Mouse (Mus musculus) spleen, postnatal 4 days (tissue): ENCODE data around the gene Pacs2.
A peak's percentile ranks its signal among the peaks of the same experiment; 100 is the strongest.

Experiments
- DNase-seq, 2 experiments: peaks; one replicate each; pipeline ENCODE4 v3.0.0; 2022; ENCODE audit warnings: low spot score in 2 of 2

Gene Pacs2

DNA sequence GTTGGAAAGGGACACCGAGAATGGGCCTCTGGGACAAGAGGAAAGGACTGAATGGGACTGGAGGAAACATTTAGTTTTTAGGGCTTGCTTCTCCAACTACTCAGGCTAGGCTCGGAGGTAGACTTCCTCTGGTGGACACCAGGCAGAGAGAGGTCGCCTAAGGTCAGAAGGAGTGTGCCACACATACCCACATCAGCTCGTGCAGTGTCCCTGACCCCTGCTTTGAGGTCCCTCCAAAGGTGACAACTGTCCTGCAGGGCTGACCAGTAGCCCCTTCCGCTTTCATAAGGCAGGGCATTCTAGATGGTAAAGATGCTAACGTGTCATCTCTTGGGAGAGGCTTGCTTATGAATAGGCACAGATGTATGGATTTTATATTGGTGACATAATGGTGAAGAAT lies 61.2 kb downstream of the Pacs2 start:
- no peak for DNase-seq

DNA sequence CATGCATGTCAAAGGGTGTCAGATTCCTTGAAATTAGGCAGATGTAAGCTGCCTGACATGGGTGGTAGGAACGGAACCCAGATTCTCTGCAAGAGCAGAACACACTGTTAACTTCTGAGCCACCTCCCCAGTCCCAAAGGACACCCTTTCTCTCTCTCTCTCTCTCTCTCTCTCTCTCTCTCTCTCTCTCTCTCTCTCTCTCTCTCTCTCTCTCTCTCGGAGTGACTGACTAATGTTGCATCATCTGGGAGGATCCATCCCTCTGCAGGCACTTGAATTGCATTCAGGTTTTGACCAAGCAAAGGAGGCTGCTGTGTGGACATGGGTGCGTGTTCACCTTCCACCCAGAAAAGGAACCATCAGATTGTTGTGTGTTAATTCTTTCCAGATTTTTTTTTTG lies 73.0 kb downstream of the Pacs2 start:
- no peak for DNase-seq

DNA sequence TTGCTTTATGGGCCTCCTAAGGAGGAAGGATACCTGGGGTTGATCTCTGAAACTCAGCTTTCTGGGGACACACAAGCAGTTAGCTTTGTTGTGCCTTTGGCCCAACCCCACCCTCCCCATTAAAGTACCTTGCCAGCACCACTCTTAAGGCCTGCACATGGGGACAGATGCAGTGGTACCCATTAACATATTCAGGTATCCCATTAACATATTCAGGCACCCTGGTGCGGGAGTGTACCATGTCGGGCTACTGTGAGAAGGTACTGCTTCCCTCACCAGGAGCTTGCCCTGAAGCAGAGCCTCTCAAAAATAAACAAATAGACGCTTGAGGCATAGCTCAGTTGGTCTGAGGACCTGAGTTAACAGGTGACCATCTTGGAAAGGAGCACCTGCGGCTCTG lies 73.7 kb downstream of the Pacs2 start:
- no peak for DNase-seq

DNA sequence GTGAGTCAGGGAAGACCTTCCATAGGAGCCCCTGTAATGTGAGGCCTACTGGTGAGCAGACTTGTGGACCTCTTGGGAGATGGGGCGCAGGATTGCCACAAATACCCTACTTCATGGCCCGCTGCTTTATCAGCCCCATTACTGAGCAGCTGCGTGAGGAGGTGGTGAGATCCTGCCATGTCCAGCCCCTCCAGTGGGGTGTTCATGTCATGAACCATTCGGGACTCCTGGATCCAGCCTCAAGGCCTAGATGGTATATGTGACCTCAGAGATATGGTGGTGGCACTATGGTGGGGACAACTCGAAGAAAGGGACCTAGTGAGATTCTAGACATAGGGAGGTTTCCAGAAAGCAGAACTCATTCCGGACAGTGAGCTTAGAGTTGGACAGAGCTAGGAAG lies 74.8 kb downstream of the Pacs2 start:
- DNase-seq, result no peak

- DNase-seq, result no peak
These were observed 75.7 kb downstream of the Pacs2 start for GRCm38 (mm10) chr12:113090053-113090452.

DNA sequence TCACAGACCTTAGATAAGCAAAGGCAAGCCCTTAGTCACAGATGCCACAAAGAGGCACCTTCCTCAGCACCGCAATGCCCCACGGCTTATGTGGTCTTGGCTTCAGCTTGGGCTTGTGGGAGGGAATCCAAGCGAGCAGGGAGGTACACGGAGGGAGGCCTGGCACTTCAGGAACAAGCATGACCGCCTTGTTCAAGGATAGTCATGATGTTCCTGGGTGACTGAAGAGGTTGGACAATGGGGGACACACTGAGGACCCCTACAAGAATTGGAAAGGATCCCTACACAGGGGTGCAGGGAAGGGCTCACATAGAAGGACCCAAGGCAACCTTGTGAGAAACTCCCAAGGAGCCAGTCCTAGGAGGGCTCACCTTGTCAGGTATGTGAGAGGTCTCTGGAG lies 82.7 kb downstream of the Pacs2 start:
- no peak for DNase-seq

DNA sequence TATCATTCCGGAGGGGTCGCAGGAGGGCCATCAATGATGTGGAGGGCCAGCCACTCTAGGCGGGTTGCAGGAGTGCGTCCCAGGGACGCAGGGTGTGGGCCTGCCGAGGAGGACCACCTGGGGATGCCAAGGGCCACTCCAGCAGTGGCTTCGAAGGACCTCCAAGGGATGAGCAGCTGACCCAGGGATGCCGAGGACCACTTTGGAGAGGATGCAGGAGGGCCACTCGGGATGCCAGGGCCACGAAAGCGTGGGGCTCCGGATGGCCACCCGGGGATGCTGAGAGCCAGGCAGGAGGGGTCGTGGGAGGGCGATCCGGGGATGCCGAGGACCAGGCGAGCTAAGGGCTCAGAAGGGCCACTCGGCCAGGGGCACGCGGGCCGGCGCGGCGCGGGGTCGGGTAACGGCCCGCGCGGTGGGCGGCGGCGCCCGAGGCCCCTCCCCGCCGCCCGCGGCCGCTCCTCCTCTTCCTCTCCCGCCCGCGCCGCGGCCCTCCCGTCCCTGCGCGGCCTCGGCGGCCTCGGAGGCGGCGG lies 83.5 kb downstream of the Pacs2 start, which contains the start of gene Mta1:
Mta1 (plus strand) TSS at position 530 of the 533 bp plus-strand sequence.
- DNase-seq, result peak; percentile 50 to 80

DNA sequence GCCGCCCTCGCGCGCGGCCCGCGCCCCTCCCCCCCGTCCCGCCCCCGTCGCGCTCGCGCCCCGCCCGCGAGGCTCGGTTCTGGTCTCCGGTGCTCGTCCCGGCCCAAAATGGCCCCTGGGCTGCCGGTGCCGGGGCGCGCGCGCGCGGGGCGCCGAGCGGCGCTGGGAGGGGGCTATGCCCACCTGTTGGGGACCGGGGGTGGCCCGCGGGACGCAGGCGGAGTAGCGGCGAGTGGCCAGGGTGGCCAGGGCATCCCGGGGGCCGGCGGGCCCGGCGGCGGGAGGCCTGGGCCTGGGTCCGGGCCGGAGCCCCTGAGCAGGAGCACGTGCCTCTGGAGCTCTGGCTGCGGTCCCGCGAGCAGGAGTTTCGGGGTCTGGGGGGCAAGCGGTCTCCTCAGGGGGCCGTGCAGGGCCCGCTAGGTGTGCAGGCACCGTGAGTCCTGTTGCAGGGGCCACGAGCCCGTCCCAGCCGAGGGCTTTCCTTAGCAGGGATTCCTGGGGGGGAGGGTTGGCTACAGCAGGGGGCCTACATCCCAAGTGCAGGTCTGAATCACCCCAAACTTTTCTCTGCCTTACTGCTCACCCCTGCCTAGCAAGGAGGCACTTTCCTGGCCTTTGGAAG lies 84.3 kb downstream of the Pacs2 start:
- peak in 1 of 2 experiments; percentile 75 for DNase-seq

DNA sequence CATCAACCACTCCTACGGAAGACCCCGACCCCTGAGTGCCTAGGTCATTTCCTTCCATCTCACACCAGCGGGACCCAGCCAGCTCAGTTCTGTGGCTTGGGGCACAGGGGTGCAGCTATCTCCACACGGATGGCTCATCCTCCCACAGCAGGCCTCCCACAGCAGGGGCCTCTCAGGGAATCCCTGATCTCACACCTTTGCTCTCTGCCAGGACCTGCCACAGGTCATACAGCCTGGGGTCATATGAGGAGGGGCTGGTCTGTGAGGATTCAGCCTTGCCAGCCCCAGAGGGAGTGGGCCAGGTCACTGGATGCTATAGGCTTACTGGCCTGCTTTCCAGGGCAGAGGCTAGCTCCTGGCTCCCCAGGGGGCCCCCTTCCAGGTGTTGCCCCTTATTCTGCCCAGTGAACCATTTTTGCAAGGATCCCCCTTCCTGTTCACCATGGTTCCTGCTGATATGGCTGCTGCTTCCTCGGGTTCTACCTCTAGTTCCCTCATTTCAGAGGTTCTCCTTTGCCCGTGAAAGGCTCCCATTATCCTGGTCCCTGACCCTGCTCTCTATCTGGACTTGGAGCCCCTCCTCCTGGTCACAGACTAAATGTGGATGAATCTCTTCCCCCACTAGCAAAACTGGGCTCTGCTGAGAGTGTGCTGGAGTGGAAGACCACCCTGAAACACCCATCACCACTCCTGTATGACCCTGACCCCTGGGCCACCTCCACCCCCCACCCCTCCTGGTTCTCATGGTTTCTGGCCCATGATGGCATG lies 85.3 kb downstream of the Pacs2 start:
- DNase-seq, result no peak

GRCm38 (mm10) chr12:113100448-113101076 lies 86.3 kb downstream of the Pacs2 start:
- no peak for DNase-seq

DNA sequence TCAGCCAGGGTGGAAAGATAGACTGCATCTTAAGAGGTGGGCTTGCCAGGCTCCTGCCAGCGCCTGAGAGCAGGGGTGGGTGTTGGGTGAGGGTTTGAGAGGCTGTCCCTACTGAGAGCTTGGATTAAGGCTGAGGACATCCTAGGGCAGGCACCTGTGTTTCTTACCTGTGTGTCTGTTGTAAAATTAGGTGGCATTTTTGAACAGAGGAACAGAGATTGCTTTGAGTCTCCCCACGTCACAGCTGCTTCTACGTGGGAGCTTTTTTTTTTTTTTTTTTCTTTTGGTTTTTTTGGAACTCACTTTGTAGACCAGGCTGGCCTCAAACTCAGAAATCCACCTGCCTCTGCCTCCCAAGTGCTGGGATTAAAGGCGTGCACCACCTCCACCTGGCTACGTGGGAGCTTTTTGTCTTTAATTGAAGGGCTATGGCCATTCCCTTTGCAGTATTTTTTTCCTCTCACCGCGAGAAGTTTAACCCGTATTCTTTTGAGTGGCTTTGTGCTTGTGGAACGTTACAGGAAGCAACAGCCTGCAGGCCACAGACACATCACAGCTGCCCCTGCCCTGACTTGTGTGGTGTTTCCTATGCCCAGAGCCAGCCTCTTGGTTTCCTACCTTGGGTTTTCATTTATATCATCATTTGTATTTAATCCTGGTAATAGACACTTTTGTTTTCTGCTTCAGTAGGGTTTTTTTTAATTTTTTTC lies 87.1 kb downstream of the Pacs2 start:
- no peak for DNase-seq

DNA sequence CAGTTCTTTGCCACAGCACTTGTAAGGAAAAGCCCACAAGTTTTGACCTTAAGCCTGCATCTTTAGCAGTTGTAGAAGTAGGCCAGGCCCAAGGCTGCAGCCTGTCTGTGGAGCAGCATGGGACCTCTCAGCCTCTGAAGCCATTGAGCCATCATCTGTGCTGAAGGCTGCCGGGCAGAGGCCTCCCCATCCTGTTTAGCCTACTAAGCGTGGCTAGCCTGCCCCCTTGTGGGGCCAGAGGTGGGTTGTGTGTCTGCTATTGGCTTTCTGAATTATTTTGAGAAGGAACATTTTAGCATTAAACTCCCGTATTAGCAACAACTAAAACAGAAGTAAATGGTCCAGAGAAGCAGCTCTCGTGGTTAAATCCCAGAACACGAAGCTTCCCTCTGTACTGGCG lies 88.2 kb downstream of the Pacs2 start:
- peak; percentile 70 to 85 for DNase-seq

- peak in 1 of 2 experiments; percentile 47 for DNase-seq
These were observed 89.6 kb downstream of the Pacs2 start for GRCm38 (mm10) chr12:113103846-113104451.

GRCm38 (mm10) chr12:113106386-113106785 lies 92.1 kb downstream of the Pacs2 start:
- no peak for DNase-seq

GRCm38 (mm10) chr12:113107431-113108124 lies 93.3 kb downstream of the Pacs2 start:
- DNase-seq, result peak in 1 of 2 experiments; percentile 54

DNA sequence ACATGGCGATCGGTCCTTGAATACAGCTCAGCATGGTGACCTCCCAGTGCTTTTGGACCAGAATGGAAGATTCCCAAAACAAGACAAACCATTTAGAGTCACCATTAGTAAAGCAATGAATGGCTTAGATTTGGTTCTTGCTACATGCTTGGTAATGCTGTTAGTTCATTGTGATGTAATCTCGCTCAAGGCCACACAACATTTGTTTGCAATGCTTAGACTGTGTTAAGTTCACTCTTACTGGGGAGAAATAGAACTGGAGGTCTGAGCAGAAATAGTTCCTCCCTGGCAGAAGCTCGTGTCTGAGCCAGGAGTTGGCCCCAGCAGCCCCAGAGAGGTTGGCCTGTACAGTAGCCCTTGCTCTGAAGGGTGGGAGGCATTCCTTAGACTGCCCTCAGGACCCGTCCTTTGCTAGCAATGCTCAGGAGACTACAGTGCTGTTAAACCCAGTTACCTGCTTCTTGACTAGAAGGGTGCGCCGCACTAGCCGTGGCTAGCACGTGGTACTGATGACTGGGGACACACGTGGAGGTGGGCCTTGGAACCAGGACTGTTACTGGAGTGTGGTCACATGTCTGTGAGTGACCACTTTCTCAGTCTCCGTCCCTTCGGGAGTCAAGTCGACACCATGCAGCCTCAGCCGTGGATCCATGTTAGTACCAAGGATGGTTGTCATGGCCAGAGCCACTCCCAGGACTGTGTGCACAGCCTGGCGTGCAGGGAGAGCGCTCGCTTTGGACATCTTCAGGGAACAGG lies 94.4 kb downstream of the Pacs2 start:
- no peak for DNase-seq

GRCm38 (mm10) chr12:113109801-113110200 lies 95.5 kb downstream of the Pacs2 start:
- no peak for DNase-seq

DNA sequence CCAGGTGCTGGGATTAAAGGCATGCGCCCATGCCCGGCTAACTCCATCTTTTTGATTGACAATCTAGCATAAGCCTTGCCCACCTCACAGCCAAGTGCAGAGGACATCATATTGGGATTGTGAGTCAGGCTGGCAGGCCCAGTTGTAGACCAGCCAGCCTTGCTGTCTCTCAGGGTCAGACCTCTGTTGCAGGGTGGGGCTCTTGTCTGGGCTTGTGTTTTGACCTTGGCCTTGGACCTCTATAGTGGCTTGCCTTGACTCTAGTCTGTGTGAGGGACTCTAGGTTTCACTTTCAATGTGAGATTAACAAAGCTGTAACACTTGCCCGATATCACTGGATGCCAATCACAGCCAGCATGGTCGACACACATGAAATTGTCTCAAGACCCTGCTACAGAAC lies 99.8 kb downstream of the Pacs2 start:
- no peak for DNase-seq

- no peak for DNase-seq
These were observed 100.7 kb downstream of the Pacs2 start for GRCm38 (mm10) chr12:113114856-113115538.
